Mouse (Mus musculus): Measurements from ENCODE around the gene Pabpc4. TPM values are rescaled to one million over a fixed set of nuclear protein-coding genes. Genes with fewer than 3 reads are reported as not detected.

Pabpc4 gene
- polyA plus RNA-seq, 1 experiment from 2014 or later, result 30.2 TPM

DNA sequence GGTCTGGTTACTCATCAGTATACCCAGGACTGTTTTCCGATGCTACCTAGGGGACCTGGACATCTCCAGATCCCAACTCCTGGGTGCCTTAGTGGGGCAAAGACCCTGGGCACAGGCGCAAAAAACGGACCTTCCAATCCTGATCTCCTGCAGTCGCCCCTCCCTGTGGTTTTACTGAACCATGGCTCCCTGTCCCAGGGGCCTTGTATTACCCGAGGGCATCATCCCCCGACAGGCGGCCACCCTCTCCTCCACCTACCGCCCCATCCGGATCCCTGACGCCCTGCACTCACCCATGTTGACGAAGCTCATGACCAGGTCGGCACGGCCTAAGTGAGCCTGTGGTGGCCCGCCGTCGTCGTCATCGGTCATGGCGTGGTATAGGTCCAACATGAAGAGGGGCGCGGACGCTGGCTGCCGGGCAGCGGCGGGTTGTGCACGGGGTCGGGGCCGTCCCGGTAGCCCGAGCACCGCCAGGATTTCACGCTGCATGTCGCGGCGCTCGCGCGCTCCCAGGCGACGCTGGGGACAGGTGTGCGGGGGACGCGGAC is 80.0 kb downstream of the Pabpc4 start:
- peak overlapping the region; percentile 71 for H3K4me2 ChIP-seq (ENCODE audit: low read depth, low read length)
- 2% methylated on average over 34 of the region's 43 CpGs for WGBS
- no peak overlapping the region for H3K27ac ChIP-seq (ENCODE audit: low read depth, low read length)
- peaks cover 30% of the 10 kb centered on the region for H3K27me3 ChIP-seq (ENCODE audit: control insufficient read depth, insufficient read depth, low read length)
- no peaks in the 10 kb centered on the region for H3K9me3 ChIP-seq (ENCODE audit: control insufficient read depth, low read length)
- peak overlapping the region; percentile 40 for H3K4me3 ChIP-seq (ENCODE audit: low read depth, low read length)
- peaks cover 12% of the 10 kb centered on the region; the same call in 1 of the 2 replicates for H3K4me1 ChIP-seq (ENCODE audit: control insufficient read depth, insufficient read depth, low read length)
- ATAC-seq (ENCODE audit: low read depth), result peak; percentile 39
- peak overlapping the region; percentile 22; the same call in 1 of the 2 replicates for H3K9ac ChIP-seq (replicated peaks; ENCODE audit: low read depth, low read length)
- H3K36me3 ChIP-seq (ENCODE audit: control insufficient read depth, insufficient read depth, low read length), result peaks cover 2% of the 10 kb centered on the region; the same call in 1 of the 2 replicates

DNA sequence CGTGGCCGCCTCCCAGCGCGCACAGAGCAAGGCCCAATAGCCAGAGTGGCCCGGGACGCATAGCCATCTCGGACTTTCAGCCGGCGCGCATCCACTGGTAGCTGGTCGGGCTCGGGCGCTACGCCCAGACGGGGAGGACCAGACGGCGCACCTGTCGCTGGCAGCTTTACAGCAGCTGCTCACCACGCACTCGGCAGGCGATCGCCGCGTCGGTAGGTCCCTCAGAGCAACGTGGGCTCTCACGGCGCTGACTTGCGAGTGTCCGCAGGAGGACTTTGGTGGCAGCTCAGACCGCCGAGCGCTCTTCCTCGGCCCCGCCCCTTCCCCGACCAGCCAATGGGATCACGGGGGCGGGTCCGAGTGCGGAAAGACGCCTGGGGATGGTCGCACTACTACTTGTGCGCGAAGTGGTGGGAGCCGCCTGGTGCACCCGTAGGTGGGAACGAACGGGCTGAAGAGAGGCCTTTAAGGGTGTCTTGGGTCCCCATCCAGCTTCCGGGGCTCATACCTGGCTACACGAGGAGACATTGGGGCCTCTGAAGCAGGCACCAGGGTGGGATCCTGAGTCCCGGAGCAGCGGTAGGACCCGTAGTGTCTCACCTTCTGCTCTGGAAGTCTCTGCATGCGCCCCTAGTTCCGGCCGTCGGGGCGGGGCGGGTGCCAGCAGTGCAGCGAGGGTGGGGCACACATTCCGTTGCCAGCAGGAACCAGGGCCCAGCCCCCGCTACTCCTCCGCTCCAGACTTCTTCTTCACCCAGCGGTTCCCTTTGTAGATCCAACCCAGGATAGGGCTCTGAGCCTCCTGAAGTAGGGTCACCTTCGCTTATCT is 80.7 kb downstream of the Pabpc4 start, which contains the start of gene Bmp8a:
Gene Bmp8a (minus strand): TSS at position 611 of the 829 bp plus-strand sequence.
- H3K4me2 ChIP-seq (ENCODE audit: low read depth, low read length), result peak within 1 kb of the TSS; percentile 71
- H3K9me3 ChIP-seq (ENCODE audit: control insufficient read depth, low read length), result no peaks in the 10 kb centered on the region
- peaks cover 30% of the 10 kb centered on the region for H3K27me3 ChIP-seq (ENCODE audit: control insufficient read depth, insufficient read depth, low read length)
- peak within 1 kb of the TSS; percentile 40 for H3K4me3 ChIP-seq (ENCODE audit: low read depth, low read length)
- peaks cover 6% of the 10 kb centered on the region; the same call in 1 of the 2 replicates for H3K36me3 ChIP-seq (ENCODE audit: control insufficient read depth, insufficient read depth, low read length)
- peak; percentile 87 for ATAC-seq (ENCODE audit: low read depth)
- H3K9ac ChIP-seq (replicated peaks; ENCODE audit: low read depth, low read length), result peak within 1 kb of the TSS; percentile 22; the same call in 1 of the 2 replicates
- H3K27ac ChIP-seq (ENCODE audit: low read depth, low read length), result no peak within 1 kb of the TSS
- peaks cover 12% of the 10 kb centered on the region; the same call in 1 of the 2 replicates for H3K4me1 ChIP-seq (ENCODE audit: control insufficient read depth, insufficient read depth, low read length)
- WGBS, result under 1% methylated on average over 65 of the region's 65 CpGs

DNA sequence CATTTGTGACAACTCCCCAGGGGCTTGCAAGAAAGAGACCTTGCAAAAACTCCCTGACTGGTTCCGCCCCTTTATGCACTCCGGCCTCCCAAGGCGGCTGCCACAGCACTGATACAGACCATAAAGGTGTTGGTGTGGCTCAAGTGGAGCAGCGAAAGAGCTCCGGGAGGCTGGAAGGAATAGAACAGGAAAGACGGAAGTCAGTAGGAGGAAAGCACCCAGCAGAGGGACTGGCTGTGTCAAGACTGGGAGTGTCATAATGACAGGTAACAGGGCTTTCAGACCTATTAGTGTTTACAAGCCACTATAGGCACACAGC is 81.3 kb downstream of the Pabpc4 start:
- Histone ChIP-seq H3K4me3 (ENCODE audit: low read depth, low read length) (peak overlapping the region; percentile 40; the same call in 1 of the 2 replicates), H3K27me3 (ENCODE audit: control insufficient read depth, insufficient read depth, low read length) (peaks cover 30% of the 10 kb centered on the region), H3K4me1 (ENCODE audit: control insufficient read depth, insufficient read depth, low read length) (peaks cover 12% of the 10 kb centered on the region; the same call in 1 of the 2 replicates), H3K4me2 (ENCODE audit: low read depth, low read length) (peak overlapping the region; percentile 71), H3K9me3 (ENCODE audit: control insufficient read depth, low read length) (no peaks in the 10 kb centered on the region), H3K9ac (replicated peaks; ENCODE audit: low read depth, low read length) (no peak overlapping the region), H3K27ac (ENCODE audit: low read depth, low read length) (no peak overlapping the region), H3K36me3 (ENCODE audit: control insufficient read depth, insufficient read depth, low read length) (peaks cover 9% of the 10 kb centered on the region; the same call in 1 of the 2 replicates)
- ATAC-seq (ENCODE audit: low read depth), result no peak
- 7% methylated on average over 6 of the region's 6 CpGs for WGBS

Other genes starting within 250 kb of the Pabpc4 start
- 25.2 and 27.8 TPM in 2 replicates for gene Trit1, start 245.8 kb upstream of the Pabpc4 start, polyA plus RNA-seq (2014; fragmentation: Nextera tagmentation; extraction: Ambion mirVana)
- gene Bmp8b, start 157.2 kb upstream of the Pabpc4 start, polyA plus RNA-seq (2014; fragmentation: Nextera tagmentation; extraction: Ambion mirVana), result 0.25 and 0.48 TPM in 2 replicates
- gene Oxct2b, start 146.1 kb upstream of the Pabpc4 start, polyA plus RNA-seq (2014; fragmentation: Nextera tagmentation; extraction: Ambion mirVana), result 0.33 and 0.67 TPM in 2 replicates
- 54.8 and 56.0 TPM in 2 replicates for gene Ppie, start 122.4 kb upstream of the Pabpc4 start, polyA plus RNA-seq (2014; fragmentation: Nextera tagmentation; extraction: Ambion mirVana)
- gene Hpcal4, start 79.1 kb upstream of the Pabpc4 start, polyA plus RNA-seq (2014; fragmentation: Nextera tagmentation; extraction: Ambion mirVana), result 21.7 and 43.0 TPM in 2 replicates
- 0.22 TPM in 1 of 2 replicates, not detected in the other for gene Nt5c1a, start 60.8 kb upstream of the Pabpc4 start, polyA plus RNA-seq (2014; fragmentation: Nextera tagmentation; extraction: Ambion mirVana)
- gene Heyl, start 28.8 kb upstream of the Pabpc4 start, polyA plus RNA-seq (2014; fragmentation: Nextera tagmentation; extraction: Ambion mirVana), result 3.5 and 9.3 TPM in 2 replicates
- not detected in 2 replicates for gene Oxct2a, start 61.3 kb downstream of the Pabpc4 start, polyA plus RNA-seq (2014; fragmentation: Nextera tagmentation; extraction: Ambion mirVana)
- gene Bmp8a, start 80.9 kb downstream of the Pabpc4 start, polyA plus RNA-seq (2014; fragmentation: Nextera tagmentation; extraction: Ambion mirVana), result 0.35 and 0.37 TPM in 2 replicates